Mouse (Mus musculus): ENCODE results near the gene Ptn. TPM values are rescaled to one million over a fixed set of nuclear protein-coding genes. Genes with fewer than 3 reads are reported as not detected.

Gene Ptn
- polyA plus RNA-seq, 1 experiment = 0.94 TPM

DNA sequence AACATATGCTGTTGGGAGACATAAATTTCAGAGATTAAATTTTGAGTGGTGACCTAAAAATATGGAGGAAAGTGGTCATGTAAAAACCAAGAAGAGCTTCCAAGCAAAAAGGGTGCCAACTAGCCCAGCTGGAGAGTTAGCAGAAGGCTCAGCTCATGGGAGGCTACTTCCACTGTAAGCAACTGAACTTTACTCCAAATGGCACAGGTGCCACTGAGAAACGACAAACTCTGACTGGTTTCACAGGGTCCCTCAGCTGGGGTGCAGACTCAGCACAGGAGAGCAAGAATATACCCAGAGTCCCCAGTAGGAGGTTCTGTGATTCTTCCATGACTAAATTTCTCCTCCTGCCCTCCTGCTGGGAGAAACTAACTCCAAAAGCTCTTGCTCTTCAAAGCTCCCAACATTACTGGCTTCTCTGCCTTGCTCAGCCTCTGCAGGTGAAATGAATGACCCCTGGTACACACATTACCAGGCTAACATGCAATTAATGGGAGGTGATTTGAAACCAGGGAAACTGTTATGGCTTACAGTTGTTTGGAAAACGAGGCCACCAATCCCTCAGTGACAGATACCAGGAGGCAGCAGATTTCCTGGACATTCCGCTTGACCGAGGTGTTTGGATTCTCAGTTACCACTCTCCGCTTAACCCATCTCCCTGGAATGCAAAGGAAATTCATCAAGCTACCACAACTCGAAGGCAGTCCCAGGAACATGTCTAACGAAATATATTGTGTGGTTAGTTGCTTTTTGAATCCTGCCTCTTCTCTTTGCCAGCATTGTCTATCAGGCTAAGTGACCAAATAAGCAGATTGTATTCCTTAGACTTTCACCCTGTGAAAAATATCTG, 2.9 kb upstream of the Ptn start:
- no peak overlapping the region for H3K4me3 ChIP-seq (ENCODE audit: control insufficient read depth, low read depth, low read length)
- H3K27ac ChIP-seq (ENCODE audit: control insufficient read depth, insufficient read depth, low read depth, low read length) = no peak overlapping the region
- peaks cover 2% of the 10 kb centered on the region; the same call in 1 of the 2 replicates for H3K4me1 ChIP-seq (ENCODE audit: control insufficient read depth, insufficient read depth, low read length)
- TF ChIP-seq CTCF (IDR thresholded peaks at IDR 0.05; ENCODE audit: control insufficient read depth, insufficient read depth, insufficient replicate concordance, low read depth, low read length) (no peak), POLR2A (IDR thresholded peaks at IDR 0.05; ENCODE audit: control insufficient read depth, low read depth, low read length) (no peak)
- H3K27me3 ChIP-seq (ENCODE audit: control insufficient read depth, insufficient read depth, low read length) = no peaks in the 10 kb centered on the region
- no peaks in the 10 kb centered on the region for H3K36me3 ChIP-seq (ENCODE audit: control insufficient read depth, insufficient read depth, low read length)

DNA sequence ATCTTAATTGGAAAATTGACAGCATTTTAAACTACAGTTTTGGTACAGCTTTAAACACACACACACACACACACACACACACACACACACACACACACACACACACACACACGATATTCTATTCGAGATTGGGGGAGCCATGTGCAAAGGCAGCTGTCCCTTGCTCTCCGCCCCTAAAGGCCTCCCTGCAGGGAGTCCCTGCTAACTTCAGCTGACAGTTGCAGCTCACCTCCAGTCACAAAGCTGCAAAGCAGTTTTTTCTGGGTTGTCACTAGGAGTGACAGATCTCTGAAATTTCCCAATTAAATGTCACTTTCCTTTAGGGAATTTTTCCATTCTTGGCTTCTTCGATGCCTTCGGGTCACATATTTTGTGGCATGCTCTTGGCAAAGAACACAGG, 428 bp upstream of the Ptn start:
- Histone ChIP-seq H3K4me3 (ENCODE audit: control insufficient read depth, low read depth, low read length) (no peak overlapping the region), H3K36me3 (ENCODE audit: control insufficient read depth, insufficient read depth, low read length) (no peaks in the 10 kb centered on the region), H3K4me1 (ENCODE audit: control insufficient read depth, insufficient read depth, low read length) (peaks cover 2% of the 10 kb centered on the region; the same call in 1 of the 2 replicates), H3K27me3 (ENCODE audit: control insufficient read depth, insufficient read depth, low read length) (no peaks in the 10 kb centered on the region), H3K27ac (ENCODE audit: control insufficient read depth, insufficient read depth, low read depth, low read length) (no peak overlapping the region)
- TF ChIP-seq POLR2A (IDR thresholded peaks at IDR 0.05; ENCODE audit: control insufficient read depth, low read depth, low read length) (no peak), CTCF (IDR thresholded peaks at IDR 0.05; ENCODE audit: control insufficient read depth, insufficient read depth, insufficient replicate concordance, low read depth, low read length) (no peak)

DNA sequence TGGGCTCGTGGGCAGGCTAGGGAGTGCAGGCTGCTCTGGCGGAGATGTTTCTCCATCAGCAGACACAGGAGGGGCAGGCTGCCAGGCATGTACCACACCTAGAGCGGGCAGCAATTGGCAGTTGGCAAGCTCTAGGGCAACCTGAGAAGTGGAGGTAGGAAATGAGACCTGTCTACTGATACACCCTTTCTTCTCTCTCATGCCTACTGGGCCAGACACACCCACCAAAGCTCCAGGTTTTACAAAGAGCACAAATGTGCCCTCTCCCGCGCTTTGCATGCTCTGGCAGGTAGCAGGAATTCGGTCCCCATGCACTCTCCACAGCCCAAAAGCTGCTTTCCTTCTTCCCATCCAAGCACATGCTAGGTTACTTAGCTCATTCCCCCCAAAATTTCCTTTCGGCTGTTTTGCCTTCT, 701 bp downstream of the Ptn start:
- Histone ChIP-seq H3K4me3 (ENCODE audit: control insufficient read depth, low read depth, low read length) (peak overlapping the region; percentile 11), H3K27ac (ENCODE audit: control insufficient read depth, insufficient read depth, low read depth, low read length) (no peak overlapping the region), H3K27me3 (ENCODE audit: control insufficient read depth, insufficient read depth, low read length) (no peaks in the 10 kb centered on the region), H3K36me3 (ENCODE audit: control insufficient read depth, insufficient read depth, low read length) (no peaks in the 10 kb centered on the region), H3K4me1 (ENCODE audit: control insufficient read depth, insufficient read depth, low read length) (peaks cover 2% of the 10 kb centered on the region; the same call in 1 of the 2 replicates)
- TF ChIP-seq CTCF (IDR thresholded peaks at IDR 0.05; ENCODE audit: control insufficient read depth, insufficient read depth, insufficient replicate concordance, low read depth, low read length) = no peak
- TF ChIP-seq POLR2A (IDR thresholded peaks at IDR 0.05; ENCODE audit: control insufficient read depth, low read depth, low read length) = no peak

DNA sequence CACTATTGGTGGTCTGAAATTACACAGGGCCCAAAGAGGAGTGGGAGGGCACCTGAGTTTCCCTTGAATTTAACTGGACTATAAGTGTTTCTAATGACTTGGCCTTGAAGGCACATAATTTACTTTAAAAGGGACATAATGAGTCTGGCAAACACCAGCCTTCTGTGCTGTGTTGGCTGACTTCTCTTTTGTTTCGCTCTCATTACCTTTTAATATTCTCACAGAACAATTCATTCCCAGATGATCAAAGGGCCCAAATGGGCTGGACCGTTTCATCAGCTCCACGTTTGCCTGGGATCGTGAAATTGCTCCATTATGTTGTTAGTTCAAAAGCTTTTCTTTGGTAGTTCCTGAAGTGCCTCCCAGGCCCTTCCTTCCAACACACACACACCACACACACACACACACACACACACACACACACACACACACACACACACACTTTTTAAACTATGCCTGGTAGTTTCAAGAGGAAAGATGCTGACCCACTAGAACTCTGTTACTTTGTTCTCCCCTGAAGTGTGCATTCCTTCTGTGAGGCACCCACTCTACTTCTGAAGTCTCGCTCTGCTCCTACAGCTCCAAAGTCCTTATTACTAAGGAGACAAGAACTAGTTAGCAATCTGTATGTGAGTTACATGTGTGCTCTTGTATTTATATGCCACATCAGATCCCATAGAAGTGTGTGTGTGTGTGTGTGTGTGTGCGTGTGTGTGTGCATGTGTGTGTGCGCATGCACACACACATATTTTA, 1.5 kb downstream of the Ptn start:
- Histone ChIP-seq H3K4me3 (ENCODE audit: control insufficient read depth, low read depth, low read length) (no peak overlapping the region), H3K4me1 (ENCODE audit: control insufficient read depth, insufficient read depth, low read length) (peaks cover 2% of the 10 kb centered on the region; the same call in 1 of the 2 replicates), H3K27me3 (ENCODE audit: control insufficient read depth, insufficient read depth, low read length) (no peaks in the 10 kb centered on the region), H3K36me3 (ENCODE audit: control insufficient read depth, insufficient read depth, low read length) (no peaks in the 10 kb centered on the region), H3K27ac (ENCODE audit: control insufficient read depth, insufficient read depth, low read depth, low read length) (no peak overlapping the region)
- TF ChIP-seq CTCF (IDR thresholded peaks at IDR 0.05; ENCODE audit: control insufficient read depth, insufficient read depth, insufficient replicate concordance, low read depth, low read length) = no peak
- no peak for TF ChIP-seq POLR2A (IDR thresholded peaks at IDR 0.05; ENCODE audit: control insufficient read depth, low read depth, low read length)

DNA sequence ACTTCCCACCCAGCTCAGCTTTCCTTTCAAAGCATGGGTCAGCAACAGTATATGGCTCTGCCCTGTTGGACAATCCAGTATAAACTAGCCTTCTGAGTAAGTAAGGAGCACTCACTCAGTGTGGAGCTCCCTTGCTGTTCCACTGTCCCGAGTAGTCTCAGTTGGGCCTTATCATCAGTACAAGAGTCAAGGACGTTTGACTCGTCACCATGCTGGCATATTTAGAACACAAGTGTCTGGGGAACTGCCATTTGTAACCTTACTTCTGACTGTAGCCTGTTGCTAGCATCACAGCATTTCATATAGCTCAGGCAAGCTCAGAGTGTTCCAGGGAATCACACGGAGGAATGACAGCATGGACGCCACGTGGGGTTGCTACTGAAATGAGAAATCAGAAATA, 3.1 kb downstream of the Ptn start:
- no peaks in the 10 kb centered on the region for H3K36me3 ChIP-seq (ENCODE audit: control insufficient read depth, insufficient read depth, low read length)
- no peaks in the 10 kb centered on the region for H3K27me3 ChIP-seq (ENCODE audit: control insufficient read depth, insufficient read depth, low read length)
- no peak overlapping the region for H3K4me3 ChIP-seq (ENCODE audit: control insufficient read depth, low read depth, low read length)
- H3K4me1 ChIP-seq (ENCODE audit: control insufficient read depth, insufficient read depth, low read length) = peaks cover 2% of the 10 kb centered on the region; the same call in 1 of the 2 replicates
- TF ChIP-seq CTCF (IDR thresholded peaks at IDR 0.05; ENCODE audit: control insufficient read depth, insufficient read depth, insufficient replicate concordance, low read depth, low read length) (no peak), POLR2A (IDR thresholded peaks at IDR 0.05; ENCODE audit: control insufficient read depth, low read depth, low read length) (no peak)
- H3K27ac ChIP-seq (ENCODE audit: control insufficient read depth, insufficient read depth, low read depth, low read length) = no peak overlapping the region

DNA sequence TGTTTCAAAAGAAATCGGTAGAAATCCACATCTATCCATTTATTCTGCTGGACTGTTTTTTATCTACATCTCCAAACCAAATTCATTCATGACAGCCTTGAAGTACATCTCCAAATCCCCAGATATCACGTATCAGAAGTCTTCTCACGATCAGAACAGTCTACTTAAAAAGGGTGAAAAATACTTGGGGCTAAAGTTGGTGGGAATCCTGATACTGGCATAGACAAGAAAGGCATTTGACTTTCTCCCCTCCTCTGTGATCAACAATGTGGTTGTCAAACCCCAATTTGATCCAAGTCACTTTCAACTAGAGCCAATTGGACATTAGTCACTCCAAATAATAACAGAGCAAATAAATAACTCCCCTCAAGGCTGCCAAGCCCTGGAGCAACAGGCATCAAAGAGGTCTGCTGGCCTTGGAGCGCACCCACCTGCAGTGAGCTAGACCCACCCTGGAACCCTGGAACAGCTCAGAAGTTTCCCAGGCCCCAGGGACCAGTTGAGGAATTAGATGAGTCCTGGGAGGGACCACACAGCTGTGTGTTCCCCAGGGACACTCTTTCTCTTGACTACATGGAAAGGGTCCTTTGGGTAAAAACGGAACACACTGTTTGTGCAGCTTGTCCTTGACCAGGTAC, 9.6 kb downstream of the Ptn start:
- H3K4me1 ChIP-seq (ENCODE audit: control insufficient read depth, insufficient read depth, low read length) = no peaks in the 10 kb centered on the region
- H3K27me3 ChIP-seq (ENCODE audit: control insufficient read depth, insufficient read depth, low read length) = no peaks in the 10 kb centered on the region
- TF ChIP-seq CTCF (IDR thresholded peaks at IDR 0.05; ENCODE audit: control insufficient read depth, insufficient read depth, insufficient replicate concordance, low read depth, low read length) (no peak), POLR2A (IDR thresholded peaks at IDR 0.05; ENCODE audit: control insufficient read depth, low read depth, low read length) (no peak)
- H3K27ac ChIP-seq (ENCODE audit: control insufficient read depth, insufficient read depth, low read depth, low read length) = no peak overlapping the region
- no peak overlapping the region for H3K4me3 ChIP-seq (ENCODE audit: control insufficient read depth, low read depth, low read length)
- no peaks in the 10 kb centered on the region for H3K36me3 ChIP-seq (ENCODE audit: control insufficient read depth, insufficient read depth, low read length)

Data from testis, adult 2 months (tissue).